Mouse (Mus musculus): ENCODE measurements at regions not wholly inside any gene's neighbourhood (a gene's known extent, or its start where the extent isn't known, plus 50 kb on each side); places are given as distances from the start of the nearest gene placed in this dataset.

DNA sequence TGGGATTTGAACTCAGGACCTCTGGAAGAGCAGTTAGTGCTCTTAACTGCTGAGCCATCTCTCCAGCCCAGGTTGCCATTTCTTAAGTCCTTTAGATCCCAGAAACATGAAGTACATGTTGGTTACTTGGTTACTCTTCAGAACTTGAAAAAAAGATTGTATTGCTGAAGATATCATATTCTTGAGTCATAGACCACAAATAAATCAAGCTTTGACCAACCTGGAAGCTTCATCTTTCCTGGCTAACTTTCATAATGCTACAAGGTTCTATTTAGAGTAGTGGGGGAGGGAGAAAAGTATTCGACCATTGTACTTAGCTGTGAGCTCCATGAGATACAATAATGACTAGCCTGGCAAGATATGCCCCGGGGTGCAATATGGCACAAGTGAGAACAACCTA is 90.9 kb upstream of the Cdkn2b start:
- TF ChIP-seq GATA1 (IDR thresholded peaks at IDR 0.05; ENCODE audit: borderline replicate concordance, low read length) (no peak), FLI1 (IDR thresholded peaks at IDR 0.05; ENCODE audit: low read length) (no peak)
